Mouse (Mus musculus): ENCODE results near the gene Fpr1.
"Not testable (repeated sequence)": the region's sequence is repeated elsewhere in the genome, so short reads cannot be mapped to it uniquely, and the experiment has no call there.

Gene Fpr1

DNA sequence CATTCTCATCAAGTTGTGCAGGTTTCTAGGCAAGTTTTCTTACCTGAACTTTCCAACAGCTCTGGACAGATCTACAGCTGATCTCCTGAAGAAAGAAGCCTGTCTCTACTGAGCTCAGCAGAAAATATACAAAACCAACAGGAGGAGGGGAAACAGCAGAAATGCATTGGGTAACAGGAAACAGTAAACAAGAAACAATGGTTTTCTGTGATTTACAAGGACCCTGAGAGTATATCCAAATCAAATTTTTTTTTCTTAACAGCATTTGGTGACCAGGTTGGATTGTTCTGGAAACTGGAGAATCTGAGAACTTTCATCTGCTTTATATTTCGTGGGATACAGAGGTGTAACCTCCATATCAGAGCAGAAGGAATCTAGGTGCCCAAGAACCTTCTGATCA is at the start of gene Fpr1:
Fpr1 (minus strand) TSS at position 101 of the 400 bp plus-strand sequence.
- no peak for DNase-seq (ENCODE audit: low read depth, low spot score)

- DNase-seq (ENCODE audit: low read depth, low spot score) = no peak
These were observed 34.0 kb upstream of the Fpr1 start for GRCm38 (mm10) chr17:17917782-17918181.

GRCm38 (mm10) chr17:17917376-17917775 is 33.6 kb upstream of the Fpr1 start:
- DNase-seq (ENCODE audit: low read depth, low spot score) = no peak

DNA sequence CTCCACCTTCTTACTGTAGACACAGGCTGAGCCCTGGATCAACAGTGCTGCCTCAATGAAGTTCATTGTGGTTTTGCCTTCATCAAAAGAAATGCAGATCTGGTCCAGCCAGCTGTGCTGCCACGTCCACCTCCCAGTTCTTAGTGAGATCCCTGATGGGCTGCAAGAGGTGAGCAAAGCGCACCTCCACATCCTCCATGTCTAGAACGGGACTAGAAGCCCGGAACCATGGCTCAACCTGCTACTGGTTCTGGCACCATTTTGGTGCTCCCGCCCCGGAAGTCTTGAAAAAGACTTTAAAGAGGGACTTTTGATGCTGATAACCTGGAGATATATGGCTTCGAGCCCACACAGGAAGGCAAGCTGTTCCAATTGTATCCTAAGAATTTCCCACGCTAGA is 28.9 kb upstream of the Fpr1 start:
- not testable (repeated sequence) for DNase-seq (ENCODE audit: low read depth, low spot score)

DNA sequence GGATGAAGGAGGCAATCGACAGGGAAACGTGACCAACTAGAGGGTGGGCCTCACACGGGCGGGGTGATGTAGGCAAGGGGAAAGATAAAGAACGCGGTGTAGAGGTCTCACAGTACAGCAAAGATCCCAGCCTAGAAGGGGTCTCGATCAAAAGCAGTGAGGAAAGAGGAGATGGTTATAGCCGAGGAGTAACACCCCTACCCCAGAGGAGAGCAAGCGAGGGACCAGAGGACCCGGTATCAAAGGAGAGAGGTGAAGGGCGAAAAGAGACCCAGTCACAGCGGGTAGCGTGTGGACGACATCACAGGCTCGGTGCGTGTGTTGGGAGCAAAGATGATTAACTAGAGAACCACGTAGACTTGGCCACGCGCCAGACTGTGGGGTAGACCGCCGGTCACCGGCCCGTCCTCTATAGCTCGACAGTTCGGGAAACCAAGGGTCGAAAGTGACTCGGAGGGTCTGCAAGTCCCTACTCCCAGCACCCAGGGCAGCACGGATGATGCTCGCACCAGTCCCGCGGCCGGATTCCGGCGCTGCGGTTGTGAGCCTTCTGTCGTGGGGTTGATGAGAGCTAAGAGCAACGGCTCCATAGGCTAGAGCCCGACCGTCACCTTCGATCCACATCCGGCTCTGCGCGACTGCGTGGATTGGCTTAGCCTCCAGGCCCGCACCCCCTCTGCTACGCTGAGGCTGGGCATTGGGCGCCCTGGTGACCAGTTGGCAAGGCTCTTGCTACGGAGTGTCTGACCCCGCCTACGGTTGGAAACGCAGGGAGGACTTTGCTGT is 26.1 kb upstream of the Fpr1 start:
- DNase-seq (ENCODE audit: low read depth, low spot score) = peak; percentile 86

- DNase-seq (ENCODE audit: low read depth, low spot score) = no peak
These were observed 17.0 kb upstream of the Fpr1 start for GRCm38 (mm10) chr17:17900768-17901167.

GRCm38 (mm10) chr17:17899268-17899667 is 15.5 kb upstream of the Fpr1 start:
- peak; percentile 27 for DNase-seq (ENCODE audit: low read depth, low spot score)

- DNase-seq (ENCODE audit: low read depth, low spot score) = peak; percentile 62
These were observed 12.3 kb upstream of the Fpr1 start for GRCm38 (mm10) chr17:17896039-17896438.

- DNase-seq (ENCODE audit: low read depth, low spot score) = no peak
These were observed 6.1 kb upstream of the Fpr1 start for GRCm38 (mm10) chr17:17889732-17890425.

- no peak for DNase-seq (ENCODE audit: low read depth, low spot score)
These were observed 4.1 kb upstream of the Fpr1 start, which contains the start of the genes Fpr2 and Fpr3 for GRCm38 (mm10) chr17:17887774-17888248. Fpr2 (plus strand) TSS chr17:17887824. Fpr3 (plus strand) TSS chr17:17887852.

DNA sequence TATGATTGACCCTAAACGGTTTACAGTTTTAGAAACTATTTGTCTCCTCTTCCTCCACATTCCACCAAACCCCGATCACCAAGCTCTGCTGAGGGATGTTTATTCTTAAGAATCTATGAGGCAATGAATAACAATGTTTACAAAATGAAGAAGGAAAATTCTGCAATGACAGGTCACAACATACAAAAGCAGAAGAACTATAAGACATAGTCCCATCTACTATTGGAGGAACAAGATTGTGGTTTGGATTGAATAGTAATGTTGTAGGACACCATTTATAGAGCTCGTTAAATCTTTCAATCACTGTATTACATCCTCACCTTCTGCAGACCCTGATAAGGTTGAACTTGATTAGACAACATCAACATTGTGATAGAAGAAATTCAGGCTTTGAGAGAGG is 1.1 kb downstream of the Fpr1 start:
- no peak for DNase-seq (ENCODE audit: low read depth, low spot score)

- no peak for DNase-seq (ENCODE audit: low read depth, low spot score)
These were observed 4.4 kb downstream of the Fpr1 start for GRCm38 (mm10) chr17:17879347-17879746.

GRCm38 (mm10) chr17:17871697-17872096 is 12.0 kb downstream of the Fpr1 start:
- no peak for DNase-seq (ENCODE audit: low read depth, low spot score)

GRCm38 (mm10) chr17:17870892-17871550 is 12.7 kb downstream of the Fpr1 start:
- no peak for DNase-seq (ENCODE audit: low read depth, low spot score)

DNA sequence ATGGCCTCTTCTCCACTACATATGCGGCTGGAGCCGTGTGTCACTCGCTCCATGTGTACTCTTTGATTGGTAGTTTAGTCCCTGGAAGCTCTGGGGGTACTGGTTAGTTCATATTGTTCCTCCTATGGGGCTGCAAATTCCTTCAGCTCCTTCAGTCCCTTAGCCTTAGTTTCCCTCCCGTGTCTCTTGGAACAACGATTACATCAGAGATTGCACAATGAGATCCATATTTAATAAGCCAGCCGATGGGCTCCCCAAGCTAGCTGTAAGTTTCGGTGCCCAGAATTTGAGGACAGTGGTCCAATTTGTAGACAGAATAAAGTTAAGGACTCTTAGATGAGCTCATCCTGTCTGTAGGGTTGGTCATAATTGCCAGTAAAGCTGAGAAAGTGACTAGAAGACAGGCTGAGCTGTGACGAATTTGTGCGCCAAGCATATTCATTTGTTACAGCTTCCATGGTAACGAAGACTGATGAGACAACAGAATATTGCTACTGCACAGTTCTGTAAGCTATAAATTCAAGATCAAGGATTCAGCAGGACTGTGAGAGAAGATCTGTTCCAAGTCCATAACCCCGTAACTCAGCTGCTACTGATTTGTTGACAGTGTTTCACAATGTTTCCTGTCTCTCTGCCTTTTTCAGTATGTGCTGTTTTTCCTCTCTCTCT is 16.8 kb downstream of the Fpr1 start:
- DNase-seq (ENCODE audit: low read depth, low spot score) = no peak

- no peak for DNase-seq (ENCODE audit: low read depth, low spot score)
These were observed 18.6 kb downstream of the Fpr1 start for GRCm38 (mm10) chr17:17865168-17865567.

GRCm38 (mm10) chr17:17862360-17862759 is 21.4 kb downstream of the Fpr1 start:
- no peak for DNase-seq (ENCODE audit: low read depth, low spot score)

DNA sequence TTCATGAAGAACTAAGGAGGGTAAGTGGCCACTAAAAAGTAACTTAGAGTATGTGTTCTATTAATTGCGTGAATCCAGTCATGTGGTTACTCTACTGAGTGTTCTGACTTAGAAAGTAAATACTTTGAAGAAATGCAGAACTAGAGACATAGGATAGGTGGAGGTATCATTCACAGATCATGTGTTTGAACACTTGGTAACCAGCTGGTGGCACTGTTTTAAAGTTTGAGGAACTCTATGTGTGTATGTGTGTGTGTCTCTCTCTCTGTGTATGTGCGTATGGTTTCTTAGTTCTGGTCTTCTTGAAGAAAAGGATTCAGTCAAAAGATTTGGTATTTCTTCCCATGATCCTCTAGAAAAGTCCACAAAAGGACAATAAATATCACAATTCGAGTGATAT is 23.6 kb downstream of the Fpr1 start:
- no peak for DNase-seq (ENCODE audit: low read depth, low spot score)

- DNase-seq (ENCODE audit: low read depth, low spot score) = no peak
These were observed 26.3 kb downstream of the Fpr1 start for GRCm38 (mm10) chr17:17857446-17857845.

- DNase-seq (ENCODE audit: low read depth, low spot score) = no peak
These were observed 27.1 kb downstream of the Fpr1 start for GRCm38 (mm10) chr17:17856612-17857011.

DNA sequence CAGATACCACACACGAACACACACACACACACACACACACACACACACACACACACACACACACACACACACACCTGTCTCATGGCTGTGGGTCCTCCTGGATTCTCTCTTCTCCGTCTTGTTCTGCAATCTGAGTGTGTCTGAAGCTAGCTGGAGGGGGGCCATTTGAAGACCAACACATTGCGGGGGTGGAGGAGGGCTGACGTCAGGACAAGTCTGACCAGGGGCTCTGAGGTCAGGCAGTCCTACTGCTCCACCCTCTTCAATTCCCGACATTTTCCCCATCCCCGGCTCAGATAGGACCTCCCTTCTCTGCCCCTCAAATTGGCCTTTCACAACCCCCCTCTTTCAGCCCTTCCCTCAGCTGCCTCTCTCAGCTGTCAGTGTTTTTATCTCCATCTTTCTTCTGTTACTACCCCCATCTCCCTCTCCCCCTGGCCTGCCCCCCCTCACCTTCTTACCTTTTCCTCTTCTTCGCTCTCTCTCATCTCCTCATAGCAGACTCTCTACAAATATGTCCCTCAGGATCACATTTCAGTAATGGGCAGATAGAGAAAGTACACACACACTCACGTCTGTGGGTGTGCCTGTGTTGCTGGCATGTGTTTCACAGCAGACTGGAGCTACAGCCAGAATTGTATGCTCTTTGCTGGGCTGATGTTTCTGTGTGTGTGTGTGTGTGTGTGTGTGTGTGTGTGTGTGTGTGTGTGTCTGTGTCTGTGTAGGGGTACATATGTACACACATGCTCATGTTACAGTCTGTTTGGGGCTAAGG is 28.5 kb downstream of the Fpr1 start, which contains the start of gene Has1:
Has1 (minus strand) TSS at position 142 of the 775 bp plus-strand sequence.
- DNase-seq (ENCODE audit: low read depth, low spot score) = no peak

Measured in ZHBTc4 (cell line).